Mouse (Mus musculus): ENCODE results near the gene Pcbp4. TPM values are rescaled to one million over a fixed set of nuclear protein-coding genes. Genes with fewer than 3 reads are reported as not detected.
A peak's percentile ranks its signal among the peaks of the same experiment; 100 is the strongest.

The Pcbp4 gene
- total RNA-seq, 2 experiments from 2014 or later = 0.89 to 6.6 TPM

- no peak for ATAC-seq (replicated peaks; ENCODE audit: low FRiP score, low TSS enrichment, poor library complexity, severe bottlenecking)
These were observed 8.7 kb downstream of the Pcbp4 start for GRCm38 (mm10) chr9:106461641-106462429.

- no peak for ATAC-seq (replicated peaks; ENCODE audit: low FRiP score, low TSS enrichment, poor library complexity, severe bottlenecking)
These were observed 9.3 kb downstream of the Pcbp4 start for GRCm38 (mm10) chr9:106462430-106462800.

GRCm38 (mm10) chr9:106463122-106464063, 10.3 kb downstream of the Pcbp4 start:
- ATAC-seq (replicated peaks; ENCODE audit: low FRiP score, low TSS enrichment, poor library complexity, severe bottlenecking) = no peak

GRCm38 (mm10) chr9:106464751-106465541, 11.9 kb downstream of the Pcbp4 start:
- ATAC-seq (replicated peaks; ENCODE audit: low FRiP score, low TSS enrichment, poor library complexity, severe bottlenecking) = no peak

- no peak for ATAC-seq (replicated peaks; ENCODE audit: low FRiP score, low TSS enrichment, poor library complexity, severe bottlenecking)
These were observed 12.6 kb downstream of the Pcbp4 start, which contains the start of gene Gpr62 for GRCm38 (mm10) chr9:106465571-106466200. Gene Gpr62 (minus strand): TSS chr9:106465938.

GRCm38 (mm10) chr9:106466721-106467120, 13.6 kb downstream of the Pcbp4 start:
- ATAC-seq (replicated peaks; ENCODE audit: low FRiP score, low TSS enrichment, poor library complexity, severe bottlenecking) = no peak

- ATAC-seq (replicated peaks; ENCODE audit: low FRiP score, low TSS enrichment, poor library complexity, severe bottlenecking) = no peak
These were observed 14.7 kb downstream of the Pcbp4 start for GRCm38 (mm10) chr9:106467746-106468145.

- no peak for ATAC-seq (replicated peaks; ENCODE audit: low FRiP score, low TSS enrichment, poor library complexity, severe bottlenecking)
These were observed 16.2 kb downstream of the Pcbp4 start for GRCm38 (mm10) chr9:106469317-106469716.

GRCm38 (mm10) chr9:106469776-106470175, 16.7 kb downstream of the Pcbp4 start:
- no peak for ATAC-seq (replicated peaks; ENCODE audit: low FRiP score, low TSS enrichment, poor library complexity, severe bottlenecking)

- ATAC-seq (replicated peaks; ENCODE audit: low FRiP score, low TSS enrichment, poor library complexity, severe bottlenecking) = no peak
These were observed 18.1 kb downstream of the Pcbp4 start for GRCm38 (mm10) chr9:106470991-106471750.

- ATAC-seq (replicated peaks; ENCODE audit: low FRiP score, low TSS enrichment, poor library complexity, severe bottlenecking) = no peak
These were observed 18.8 kb downstream of the Pcbp4 start for GRCm38 (mm10) chr9:106471892-106472291.

- no peak for ATAC-seq (replicated peaks; ENCODE audit: low FRiP score, low TSS enrichment, poor library complexity, severe bottlenecking)
These were observed 19.2 kb downstream of the Pcbp4 start for GRCm38 (mm10) chr9:106472321-106472720.

GRCm38 (mm10) chr9:106473081-106473752, 20.1 kb downstream of the Pcbp4 start:
- ATAC-seq (replicated peaks; ENCODE audit: low FRiP score, low TSS enrichment, poor library complexity, severe bottlenecking) = no peak

GRCm38 (mm10) chr9:106473753-106474105, 20.6 kb downstream of the Pcbp4 start:
- no peak for ATAC-seq (replicated peaks; ENCODE audit: low FRiP score, low TSS enrichment, poor library complexity, severe bottlenecking)

GRCm38 (mm10) chr9:106474456-106474855, 21.4 kb downstream of the Pcbp4 start:
- ATAC-seq (replicated peaks; ENCODE audit: low FRiP score, low TSS enrichment, poor library complexity, severe bottlenecking) = peak; percentile 47

GRCm38 (mm10) chr9:106475046-106475445, 22.0 kb downstream of the Pcbp4 start:
- no peak for ATAC-seq (replicated peaks; ENCODE audit: low FRiP score, low TSS enrichment, poor library complexity, severe bottlenecking)

GRCm38 (mm10) chr9:106475663-106476001, 22.5 kb downstream of the Pcbp4 start, which contains the start of gene Rrp9:
Gene Rrp9 (plus strand): TSS chr9:106475963.
- no peak for ATAC-seq (replicated peaks; ENCODE audit: low FRiP score, low TSS enrichment, poor library complexity, severe bottlenecking)
